In genomic region chr1:162773661-162774060, GRCm38 (mm10) we compare ENCODE assay signal across 13 mouse cellular contexts. TPM values are rescaled to one million over a fixed set of nuclear protein-coding genes. Genes with fewer than 3 reads are reported as not detected.
DNase-seq lines count a peak whose midpoint lies in the region; ATAC-seq and TF ChIP-seq lines count a peak whose summit lies in the region.
"Had no signal": no experiment of that assay in that cellular context is flagged by ENCODE, and none has a peak within 500 bp of the region (broad histone marks: within the 10 kb centered on the region; RNA-seq: fewer than 3 reads in every experiment).

No protein-coding gene starts in this region.

- ATAC-seq in forebrain, embryonic 15.5 days (replicated peaks), result peak; percentile 90
- no peak for ATAC-seq in midbrain, postnatal 0 days (ENCODE audit: low FRiP score)
- no peak for ATAC-seq in midbrain, embryonic 11.5 days (ENCODE audit: low FRiP score)

- DNase-seq in forebrain, embryonic 10.5 days (ENCODE audit: extremely low spot score, low spot score), result no peak
- DNase-seq in midbrain, postnatal 0 days (ENCODE audit: low spot score), result peak; percentile 6
- DNase-seq in midbrain, embryonic 11.5 days (ENCODE audit: low spot score, missing footprints), result no peak
- DNase-seq in fibroblast of lung, adult 2 months (ENCODE audit: low read depth), result peak; percentile 39
- DNase-seq in right cerebral cortex, postnatal 25 days, result peak; percentile 13
- DNase-seq in gastrocnemius, postnatal 4 days (ENCODE audit: low spot score in 2 of 2), result no peak
- DNase-seq in urinary bladder, postnatal 4 days (ENCODE audit: low spot score in 2 of 2), result no peak
- DNase-seq: kidney, postnatal 36 days; lung, postnatal 4 days had no signal

- WGBS in forebrain, embryonic 15.5 days, result 56% methylated on average over 4 of the region's 4 CpGs
- 85% methylated on average over 4 of the region's 4 CpGs for WGBS in forebrain, embryonic 10.5 days
- 62% methylated on average over 4 of the region's 4 CpGs for WGBS in midbrain, postnatal 0 days
- WGBS in midbrain, embryonic 11.5 days, result 86% methylated on average over 4 of the region's 4 CpGs

- H3K4me3 ChIP-seq in forebrain, embryonic 15.5 days, result no peak overlapping the region
- H3K4me3 ChIP-seq in forebrain, embryonic 10.5 days, result no peak overlapping the region
- H3K4me3 ChIP-seq in midbrain, postnatal 0 days (ENCODE audit: low read depth, low read length), result no peak overlapping the region
- no peak overlapping the region for H3K4me3 ChIP-seq in midbrain, embryonic 11.5 days (ENCODE audit: low read depth, low read length)
- H3K4me3 ChIP-seq: heart, embryonic 12.5 days had no signal

- no peaks in the 10 kb centered on the region for H3K27me3 ChIP-seq in forebrain, embryonic 15.5 days
- no peaks in the 10 kb centered on the region for H3K27me3 ChIP-seq in forebrain, embryonic 10.5 days (ENCODE audit: poor library complexity, severe bottlenecking)
- H3K27me3 ChIP-seq in midbrain, postnatal 0 days (ENCODE audit: insufficient read depth, low read length), result no peaks in the 10 kb centered on the region
- no peaks in the 10 kb centered on the region for H3K27me3 ChIP-seq in midbrain, embryonic 11.5 days (ENCODE audit: control insufficient read depth, insufficient read depth, low read length)
- H3K27me3 ChIP-seq: heart, embryonic 12.5 days had no signal

- no peaks in the 10 kb centered on the region for H3K36me3 ChIP-seq in forebrain, embryonic 15.5 days
- no peaks in the 10 kb centered on the region for H3K36me3 ChIP-seq in forebrain, embryonic 10.5 days (replicated peaks)
- H3K36me3 ChIP-seq in midbrain, postnatal 0 days (ENCODE audit: insufficient read depth, low read length), result no peaks in the 10 kb centered on the region
- no peaks in the 10 kb centered on the region for H3K36me3 ChIP-seq in midbrain, embryonic 11.5 days (ENCODE audit: control insufficient read depth, insufficient read depth, low read length)
- H3K36me3 ChIP-seq: heart, embryonic 12.5 days had no signal

- H3K4me2 ChIP-seq in forebrain, embryonic 15.5 days (replicated peaks), result no peak overlapping the region
- no peak overlapping the region for H3K4me2 ChIP-seq in midbrain, postnatal 0 days (ENCODE audit: low read depth, low read length, poor library complexity, severe bottlenecking)
- H3K4me2 ChIP-seq in midbrain, embryonic 11.5 days, result no peak overlapping the region
- H3K4me2 ChIP-seq: heart, embryonic 12.5 days; liver, embryonic 11.5 days had no signal

- no peak for TF ChIP-seq CTCF in midbrain, postnatal 0 days (IDR thresholded peaks at IDR 0.05)

- no peaks in the 10 kb centered on the region for H3K9me3 ChIP-seq in forebrain, embryonic 15.5 days
- H3K9me3 ChIP-seq in forebrain, embryonic 10.5 days, result no peaks in the 10 kb centered on the region
- no peaks in the 10 kb centered on the region for H3K9me3 ChIP-seq in midbrain, postnatal 0 days (ENCODE audit: low read length)
- H3K9me3 ChIP-seq in midbrain, embryonic 11.5 days (ENCODE audit: control insufficient read depth, low read length), result no peaks in the 10 kb centered on the region
- H3K9me3 ChIP-seq: heart, embryonic 12.5 days had no signal

- no peaks in the 10 kb centered on the region for H3K4me1 ChIP-seq in forebrain, embryonic 15.5 days
- H3K4me1 ChIP-seq in forebrain, embryonic 10.5 days, result no peaks in the 10 kb centered on the region
- H3K4me1 ChIP-seq in midbrain, postnatal 0 days (ENCODE audit: insufficient read depth, low read length), result no peaks in the 10 kb centered on the region
- H3K4me1 ChIP-seq in midbrain, embryonic 11.5 days (ENCODE audit: control insufficient read depth, insufficient read depth, low read length), result no peaks in the 10 kb centered on the region

- H3K9ac ChIP-seq in forebrain, embryonic 15.5 days (replicated peaks), result no peak overlapping the region
- no peak overlapping the region for H3K9ac ChIP-seq in midbrain, postnatal 0 days (replicated peaks; ENCODE audit: low read length, poor library complexity, severe bottlenecking)
- no peak overlapping the region for H3K9ac ChIP-seq in midbrain, embryonic 11.5 days (ENCODE audit: low read length)
- H3K9ac ChIP-seq: heart, embryonic 12.5 days had no signal

- H3K27ac ChIP-seq in forebrain, embryonic 15.5 days (replicated peaks), result no peak overlapping the region
- H3K27ac ChIP-seq in forebrain, embryonic 10.5 days, result no peak overlapping the region
- H3K27ac ChIP-seq in midbrain, postnatal 0 days (ENCODE audit: low read depth, low read length), result no peak overlapping the region
- no peak overlapping the region for H3K27ac ChIP-seq in midbrain, embryonic 11.5 days (ENCODE audit: low read depth, low read length)

RNA-seq across cellular contexts. Expression of gene Prrc2c, which starts 33.3 kb away (rescaled TPM):
- polyA plus RNA-seq in forebrain, embryonic 15.5 days (2015; fragmentation: Nextera tagmentation; extraction: Ambion mirVana), result 135 and 141 TPM in 2 replicates
- 144 and 150 TPM in 2 replicates for polyA plus RNA-seq in forebrain, embryonic 10.5 days (2016; fragmentation: Nextera tagmentation; extraction: Ambion mirVana)
- total RNA-seq in midbrain, postnatal 0 days (2014; rRNA removed), result 71.5 and 91.8 TPM in 2 replicates
- 121 and 155 TPM in 2 replicates for polyA plus RNA-seq in midbrain, postnatal 0 days (2015; fragmentation: Nextera tagmentation; extraction: Ambion mirVana)
- polyA plus RNA-seq in midbrain, embryonic 11.5 days (2014; fragmentation: Nextera tagmentation; extraction: Ambion mirVana), result 151 and 163 TPM in 2 replicates
- total RNA-seq in gastrocnemius, postnatal 4 days (2021), result 100 to 1,000 TPM; 137 to 139 TPM

RNA-seq across cellular contexts. Expression of gene Fmo4, which starts 40.1 kb away (rescaled TPM):
- polyA plus RNA-seq in forebrain, embryonic 15.5 days (2015; fragmentation: Nextera tagmentation; extraction: Ambion mirVana), result 0.10 TPM in 1 of 2 replicates, not detected in the other
- 0.29 and 0.33 TPM in 2 replicates for polyA plus RNA-seq in forebrain, embryonic 10.5 days (2016; fragmentation: Nextera tagmentation; extraction: Ambion mirVana)
- total RNA-seq in midbrain, postnatal 0 days (2014; rRNA removed), result 0.42 and 0.77 TPM in 2 replicates
- 0.78 and 1.2 TPM in 2 replicates for polyA plus RNA-seq in midbrain, postnatal 0 days (2015; fragmentation: Nextera tagmentation; extraction: Ambion mirVana)
- 0.85 and 0.86 TPM in 2 replicates for polyA plus RNA-seq in midbrain, embryonic 11.5 days (2014; fragmentation: Nextera tagmentation; extraction: Ambion mirVana)
- under 1 TPM in 1 of 2 experiments, not detected in 1; 0.15 TPM for total RNA-seq in gastrocnemius, postnatal 4 days (2021)
- total RNA-seq: monocyte, adult 5-6 weeks had no signal
- polyA plus RNA-seq: heart, embryonic 12.5 days had no signal

Comparison
In these comparisons a context has a peak if more than half of its experiments do, and no peak if none do; other contexts are left out.
1. DNase-seq: peak in midbrain, postnatal 0 days (single experiment), fibroblast of lung, adult 2 months (single experiment) and right cerebral cortex, postnatal 25 days (single experiment); none in forebrain, embryonic 10.5 days (single experiment), midbrain, embryonic 11.5 days (single experiment), gastrocnemius, postnatal 4 days (0 of 2) and urinary bladder, postnatal 4 days (0 of 2).